Mouse (Mus musculus) lung, adult 2 months (tissue): Measurements from ENCODE around the gene Kif24. TPM values are rescaled to one million over a fixed set of nuclear protein-coding genes. Genes with fewer than 3 reads are reported as not detected.

Experiments
- DNase-seq: peaks from one replicate; pipeline ENCODE4 v3.0.0; 2022
- H3K4me1 ChIP-seq: fragments of 200-500 bp; 2 replicates; pipeline ENCODE4 v1.6.1; 2011; ENCODE audit warnings: low read length; ENCODE audit not compliant: control insufficient read depth, insufficient read depth
- H3K4me3 ChIP-seq: fragments of 200-500 bp; replicated peaks from 2 replicates; pipeline ENCODE3; 2011; ENCODE audit warnings: low read depth, mild to moderate bottlenecking, control low read depth, low read length; ENCODE audit errors: extremely low read depth
- CTCF ChIP-seq: fragments of 200-500 bp; IDR thresholded peaks from 2 replicates; pipeline ENCODE4 v1.5.1; 2011; ENCODE audit warnings: mild to moderate bottlenecking, low read length, control low read depth; ENCODE audit not compliant: insufficient read depth
- POLR2A ChIP-seq: fragments of 200-500 bp; IDR thresholded peaks from 2 replicates; pipeline ENCODE4 v1.6.1; 2011; ENCODE audit warnings: low read depth, mild to moderate bottlenecking, control low read depth, low read length, borderline replicate concordance; ENCODE audit errors: extremely low read depth
- WGBS: fragments of 180-500 bp; shearing (Covaris S2); methylation state at CpG from one replicate; pipeline ENCODE4 v1.1.7; 2018; 5-methylcytosine and 5-hydroxymethylcytosine counted together
- polyA plus RNA-seq: library from polyadenylated mRNA; depleted of rRNA; stranded (reverse); fragments of >200 nt; gene quantifications from 2 replicates; pipeline ENCODE4 v1.2.3, GENCODE M21; 2012; rRNA removed

Gene Kif24
- polyA plus RNA-seq, result 0.95 and 1.2 TPM in 2 replicates

- peak within 1 kb of the TSS; percentile 94 for H3K4me3 ChIP-seq
- no peak for TF ChIP-seq CTCF
- peak; percentile 47; the same call in 1 of the 2 replicates for TF ChIP-seq POLR2A
- H3K4me1 ChIP-seq, result peaks cover 4% of the 10 kb centered on the region
- under 1% methylated on average over 70 of the region's 70 CpGs for WGBS
- DNase-seq, result peak; percentile 96
Observed at GRCm38 (mm10) chr4:41464345-41465286, at the start of gene Kif24, which contains the start of gene Nudt2. Gene Kif24, minus strand, starts transcription at chr4:41464887. Gene Nudt2, plus strand, starts transcription at chr4:41465151.

- TF ChIP-seq CTCF, result no peak
- TF ChIP-seq POLR2A, result no peak
- Histone ChIP-seq H3K4me3 (no peak overlapping the region), H3K4me1 (no peaks in the 10 kb centered on the region)
- WGBS, result 21% methylated on average over 8 of the region's 8 CpGs
- no peak for DNase-seq
Observed at GRCm38 (mm10) chr4:41513714-41514113, 49.0 kb upstream of the Kif24 start.

GRCm38 (mm10) chr4:41513309-41513708, 48.6 kb upstream of the Kif24 start:
- Histone ChIP-seq H3K4me3 (no peak overlapping the region), H3K4me1 (no peaks in the 10 kb centered on the region)
- 48% methylated on average over 4 of the region's 4 CpGs for WGBS
- TF ChIP-seq POLR2A (no peak), CTCF (no peak)
- no peak for DNase-seq

- Histone ChIP-seq H3K4me1 (peaks cover 9% of the 10 kb centered on the region; the same call in 1 of the 2 replicates), H3K4me3 (no peak overlapping the region)
- no peak for DNase-seq
- WGBS, result 66% methylated on average over 7 of the region's 7 CpGs
- TF ChIP-seq POLR2A, result no peak
- no peak for TF ChIP-seq CTCF
Observed at GRCm38 (mm10) chr4:41507998-41508397, 43.3 kb upstream of the Kif24 start.

- no peak for DNase-seq
- Histone ChIP-seq H3K4me1 (peaks cover 9% of the 10 kb centered on the region; the same call in 1 of the 2 replicates), H3K4me3 (peak overlapping the region; percentile 46)
- 19% methylated on average over 22 of the region's 22 CpGs for WGBS
- TF ChIP-seq CTCF, result no peak
- no peak; the same call in 1 of the 2 replicates for TF ChIP-seq POLR2A
Observed at GRCm38 (mm10) chr4:41507326-41507924, 42.7 kb upstream of the Kif24 start.

GRCm38 (mm10) chr4:41506906-41507305, 42.2 kb upstream of the Kif24 start:
- peak; percentile 88 for DNase-seq

GRCm38 (mm10) chr4:41506156-41506555, 41.5 kb upstream of the Kif24 start:
- TF ChIP-seq CTCF (peak; percentile 43; the same call in 1 of the 2 replicates), POLR2A (no peak)
- WGBS, result 16% methylated on average over 13 of the region's 13 CpGs
- Histone ChIP-seq H3K4me3 (no peak overlapping the region), H3K4me1 (peaks cover 9% of the 10 kb centered on the region; the same call in 1 of the 2 replicates)
- peak; percentile 65 for DNase-seq

More at GRCm38 (mm10) chr4:41506906-41507305, 42.2 kb upstream of the Kif24 start:
- peak overlapping the region; percentile 46 for H3K4me3 ChIP-seq
- H3K4me1 ChIP-seq, result peaks cover 9% of the 10 kb centered on the region; the same call in 1 of the 2 replicates
- WGBS, result under 1% methylated on average over 29 of the region's 29 CpGs
- peak; percentile 32; the same call in 1 of the 2 replicates for TF ChIP-seq POLR2A
- no peak for TF ChIP-seq CTCF

GRCm38 (mm10) chr4:41505131-41505551, 40.5 kb upstream of the Kif24 start:
- DNase-seq, result peak; percentile 35
- no peak overlapping the region for H3K4me3 ChIP-seq
- peaks cover 9% of the 10 kb centered on the region; the same call in 1 of the 2 replicates for H3K4me1 ChIP-seq
- WGBS, result 53% methylated on average over 11 of the region's 11 CpGs
- TF ChIP-seq CTCF, result peak; percentile 12; the same call in 1 of the 2 replicates
- no peak for TF ChIP-seq POLR2A

GRCm38 (mm10) chr4:41504325-41504724, 39.6 kb upstream of the Kif24 start:
- peaks cover 9% of the 10 kb centered on the region; the same call in 1 of the 2 replicates for H3K4me1 ChIP-seq
- no peak overlapping the region for H3K4me3 ChIP-seq
- WGBS, result 73% methylated on average over 5 of the region's 5 CpGs
- TF ChIP-seq CTCF, result no peak
- TF ChIP-seq POLR2A, result no peak
- DNase-seq, result no peak
